Mouse (Mus musculus) layer of hippocampus, adult 18-20 months (tissue): ENCODE measurements at regions not wholly inside any gene's neighbourhood (a gene's known extent, or its start where the extent isn't known, plus 50 kb on each side); places are given as distances from the start of the nearest gene placed in this dataset.

ENCODE experiments used
- DNase-seq, 2 experiments: peaks; one replicate each; pipeline ENCODE4 v3.0.0; 2022; ENCODE audit warnings: low spot score in 2 of 2

GRCm38 (mm10) chr1:128681261-128681660 is 89.2 kb upstream of the Cxcr4 start:
- no peak for DNase-seq

DNA sequence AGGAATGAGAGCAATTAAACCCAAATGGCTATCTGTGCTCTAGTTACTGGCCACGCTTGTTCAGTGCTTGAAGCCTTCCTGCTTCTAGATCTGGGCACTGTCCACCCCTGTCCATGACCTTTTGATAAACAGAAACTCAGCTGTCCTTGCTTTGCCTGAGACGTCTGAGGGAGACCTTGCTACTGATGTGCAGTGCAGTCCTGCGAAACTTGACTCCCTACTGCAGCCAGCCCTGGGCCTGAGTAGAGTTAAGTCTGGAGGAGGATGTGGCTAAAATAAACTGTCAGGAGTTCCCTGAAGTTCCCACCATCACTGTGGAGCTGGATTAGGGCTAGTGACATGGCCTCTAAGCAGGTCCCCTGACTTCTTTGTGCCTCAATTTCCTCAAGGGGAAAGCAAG is 88.4 kb upstream of the Cxcr4 start:
- DNase-seq: no peak

DNA sequence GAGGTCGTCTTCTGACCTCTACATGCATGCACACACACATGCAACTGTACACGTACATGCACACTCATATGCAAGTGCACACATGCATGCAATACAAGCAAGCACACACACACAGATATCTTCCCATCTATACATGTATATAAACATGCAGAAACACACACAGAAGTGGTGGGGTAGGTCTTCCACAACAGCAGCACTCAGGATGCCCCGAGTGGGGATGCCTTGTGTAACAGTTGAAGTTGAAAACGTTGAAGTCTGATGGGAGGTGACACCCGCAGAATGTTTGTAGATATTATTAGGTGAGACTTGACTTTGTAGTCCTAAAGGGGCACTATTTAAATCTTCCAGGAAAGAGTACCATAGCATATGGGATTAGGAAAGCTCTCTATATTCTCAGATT is 87.9 kb upstream of the Cxcr4 start:
- DNase-seq: no peak

DNA sequence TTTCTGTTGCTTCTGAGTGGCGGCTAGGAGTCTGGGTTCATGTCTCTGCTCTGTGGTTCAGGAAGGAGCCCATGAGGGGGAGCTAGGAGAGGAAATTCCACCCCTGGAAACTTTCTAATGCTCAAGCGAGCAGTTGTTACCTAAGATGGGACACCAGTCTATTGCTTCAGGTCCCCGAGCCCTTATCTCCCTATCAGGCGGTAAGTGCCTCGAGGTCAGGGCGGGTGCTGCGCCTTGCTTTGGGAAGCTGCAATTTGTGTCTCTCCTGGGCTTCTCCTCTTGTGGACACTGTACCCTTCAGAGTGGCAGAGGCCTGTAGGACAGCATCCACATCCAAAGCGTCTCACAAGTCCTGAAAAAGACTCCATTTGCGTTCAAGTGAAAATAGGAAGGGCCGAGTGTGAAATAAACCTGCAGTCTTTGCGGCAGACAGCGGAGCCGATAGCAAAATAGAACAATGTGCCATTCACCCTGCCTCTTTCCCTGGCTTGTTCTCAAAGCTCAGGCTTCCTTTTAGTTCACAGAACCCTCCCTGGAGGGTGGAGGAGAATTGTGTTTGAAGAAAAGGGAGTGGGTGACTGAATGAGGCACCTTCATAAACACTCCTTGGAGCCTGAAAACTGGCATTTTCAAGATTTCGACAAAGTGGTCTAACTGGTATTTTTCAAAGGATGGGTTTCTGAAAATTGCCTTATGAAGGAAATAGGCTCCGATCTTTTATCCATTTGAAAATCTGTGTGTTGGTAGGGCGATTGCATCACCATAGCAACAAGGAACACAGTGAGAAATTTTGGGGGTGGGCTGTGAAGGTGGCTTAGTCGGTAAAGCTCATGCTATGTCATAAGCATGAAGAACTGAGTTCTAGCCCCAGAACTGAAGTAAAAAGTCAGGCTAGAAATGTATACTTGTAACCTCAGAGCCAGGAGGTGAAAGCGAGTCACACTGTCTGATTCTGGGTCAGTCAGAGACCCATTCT is 87.2 kb upstream of the Cxcr4 start:
- DNase-seq: peak in 1 of 2 experiments; percentile 41

GRCm38 (mm10) chr1:128675538-128675937 is 83.4 kb upstream of the Cxcr4 start:
- DNase-seq: no peak

DNA sequence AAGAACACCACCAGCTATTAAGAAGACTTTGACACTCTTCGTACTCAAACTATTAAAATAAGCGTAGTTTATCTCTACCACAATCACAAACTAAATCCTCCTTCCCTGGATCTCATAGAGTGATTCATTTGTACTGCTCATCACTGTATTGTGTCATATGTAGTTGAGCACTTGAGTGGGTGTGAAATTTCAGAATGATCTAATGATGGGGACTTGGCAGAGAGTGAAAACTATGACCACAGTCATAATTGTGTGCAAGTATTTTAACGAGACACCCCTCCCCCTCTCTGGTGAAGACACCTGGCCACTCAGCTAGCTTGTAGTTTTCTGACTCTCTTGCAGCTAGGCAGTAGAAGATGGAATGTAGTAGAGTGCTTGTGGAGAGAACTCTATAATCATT is 80.2 kb upstream of the Cxcr4 start:
- no peak for DNase-seq

GRCm38 (mm10) chr1:128671495-128671894 is 79.4 kb upstream of the Cxcr4 start:
- no peak for DNase-seq

DNA sequence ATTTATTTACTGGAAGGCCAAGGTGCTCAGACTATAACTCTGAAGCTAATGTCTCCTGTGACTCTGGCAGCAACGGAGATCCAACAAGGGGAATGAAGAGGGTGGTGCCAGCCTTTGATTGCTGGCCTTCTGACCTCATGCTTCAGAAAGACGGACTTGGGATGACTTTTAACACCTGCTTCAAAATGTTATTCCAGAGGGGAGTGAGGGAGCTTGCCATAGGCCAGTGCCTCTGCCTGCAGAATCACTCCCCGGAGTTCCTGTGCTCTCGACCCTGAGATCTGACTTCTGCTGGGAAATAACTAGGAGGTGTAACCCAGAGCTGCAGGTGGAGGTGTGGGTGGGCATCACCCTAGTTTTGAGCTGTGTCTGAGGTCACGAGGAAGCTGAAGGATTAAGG is 78.9 kb upstream of the Cxcr4 start:
- no peak for DNase-seq

DNA sequence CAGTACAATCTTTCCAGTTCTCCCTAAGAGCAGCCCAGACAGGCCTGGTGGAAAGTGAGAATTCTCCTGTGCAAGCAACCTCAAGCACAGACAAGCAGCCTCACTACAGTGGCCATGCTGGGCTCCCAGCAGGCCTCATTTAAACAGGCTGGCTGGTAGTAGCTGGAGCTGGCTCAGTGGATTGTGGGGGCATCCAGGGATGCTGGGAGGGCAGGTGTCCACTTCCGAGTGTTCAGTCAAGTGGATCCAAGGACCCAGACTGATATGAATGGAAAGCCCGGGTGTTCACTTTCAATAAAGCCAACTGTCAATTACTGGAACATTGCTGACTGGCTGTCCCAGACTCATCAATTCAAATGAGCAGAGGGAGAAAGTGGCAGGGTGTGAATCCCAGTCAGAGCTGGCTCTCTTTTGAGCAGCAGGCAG is 77.2 kb upstream of the Cxcr4 start:
- DNase-seq: no peak

DNA sequence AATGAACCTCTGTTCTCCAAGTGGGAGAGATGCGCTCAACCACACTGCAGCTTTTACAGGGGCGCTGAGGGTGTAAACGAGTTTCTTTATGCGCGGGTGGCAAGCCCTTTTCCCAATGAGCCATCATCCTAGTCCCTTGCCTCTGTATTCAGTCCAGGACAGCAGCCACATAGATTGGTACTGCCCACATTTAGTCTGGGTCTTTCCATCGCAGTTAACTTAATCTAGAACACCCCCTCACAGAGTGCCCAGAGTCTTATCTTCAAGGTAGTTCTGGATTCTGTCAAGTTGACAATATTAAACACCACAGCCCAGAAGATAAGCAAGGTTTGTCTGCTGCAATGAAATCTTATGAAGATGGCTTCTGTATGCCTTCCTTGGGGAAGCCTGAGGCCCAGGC is 76.6 kb upstream of the Cxcr4 start:
- no peak for DNase-seq

DNA sequence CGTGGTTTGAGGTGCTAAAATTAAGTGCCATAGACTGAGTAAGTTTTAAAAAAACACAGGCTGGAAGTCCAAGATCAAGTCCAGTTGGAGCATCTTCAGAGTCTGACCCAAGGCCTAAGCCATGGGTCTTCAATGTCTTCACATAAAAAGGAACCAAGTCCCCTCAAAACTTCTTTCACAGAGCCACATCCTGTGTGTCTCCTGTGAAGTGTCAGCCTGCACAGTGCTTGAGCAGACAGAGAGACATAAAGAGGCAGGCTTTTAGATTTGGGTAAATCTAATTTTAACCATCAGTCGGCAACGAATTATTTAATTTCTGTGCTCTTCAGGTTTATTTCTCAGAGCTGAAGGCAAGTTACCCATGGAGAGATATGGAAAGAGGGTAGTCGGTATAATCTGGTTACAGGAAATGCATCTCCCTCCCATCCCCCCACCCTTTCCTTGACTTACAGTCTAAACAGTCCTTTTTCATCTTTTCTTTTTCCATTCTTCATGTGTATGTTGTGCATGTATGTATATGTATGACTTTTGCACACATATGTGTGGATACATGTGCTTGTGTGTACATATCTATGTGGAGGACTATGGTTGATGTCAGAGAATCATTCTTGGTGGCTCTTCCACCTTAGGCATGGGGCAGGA is 75.1 kb upstream of the Cxcr4 start:
- DNase-seq: no peak

DNA sequence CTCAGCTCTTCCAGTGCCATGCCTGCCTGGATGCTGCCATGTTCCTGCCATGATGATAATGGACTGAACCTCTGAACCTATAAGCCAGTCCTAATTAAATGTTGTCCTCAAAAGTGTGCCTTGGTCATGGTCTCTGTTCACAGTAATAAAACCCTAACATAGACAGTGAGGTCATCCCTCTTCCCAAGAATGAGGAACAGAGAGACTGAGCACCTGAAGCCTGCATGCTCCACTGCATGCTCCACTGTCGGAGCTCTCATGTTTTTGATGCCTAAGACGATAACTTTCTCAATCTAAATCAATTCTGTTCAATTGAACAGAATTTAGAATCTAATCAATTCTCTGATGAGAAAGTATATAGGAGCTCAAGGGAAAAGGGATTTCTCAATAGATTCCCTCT is 71.1 kb upstream of the Cxcr4 start:
- DNase-seq: no peak

- DNase-seq: peak; percentile 31 to 38
Observed at GRCm38 (mm10) chr1:128659857-128660256, 67.8 kb upstream of the Cxcr4 start.

DNA sequence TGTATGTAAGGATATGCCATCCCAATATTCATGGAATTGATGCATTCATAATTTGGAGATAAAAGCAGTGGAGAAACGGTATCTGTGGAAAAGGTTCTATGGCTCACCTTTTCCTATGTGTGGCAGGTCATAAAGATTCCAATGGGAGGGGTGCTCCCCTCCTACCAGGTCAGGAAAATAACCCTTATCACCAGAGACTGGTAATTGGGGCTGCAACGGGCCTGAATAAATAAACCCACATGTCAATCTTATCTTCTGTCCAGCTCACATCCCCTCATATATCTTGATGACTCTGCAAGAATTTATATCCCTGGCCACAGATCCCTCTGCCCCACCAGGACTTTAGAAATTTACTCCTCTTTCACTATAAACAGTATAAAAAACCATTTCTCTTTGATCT is 66.7 kb upstream of the Cxcr4 start:
- DNase-seq: no peak

DNA sequence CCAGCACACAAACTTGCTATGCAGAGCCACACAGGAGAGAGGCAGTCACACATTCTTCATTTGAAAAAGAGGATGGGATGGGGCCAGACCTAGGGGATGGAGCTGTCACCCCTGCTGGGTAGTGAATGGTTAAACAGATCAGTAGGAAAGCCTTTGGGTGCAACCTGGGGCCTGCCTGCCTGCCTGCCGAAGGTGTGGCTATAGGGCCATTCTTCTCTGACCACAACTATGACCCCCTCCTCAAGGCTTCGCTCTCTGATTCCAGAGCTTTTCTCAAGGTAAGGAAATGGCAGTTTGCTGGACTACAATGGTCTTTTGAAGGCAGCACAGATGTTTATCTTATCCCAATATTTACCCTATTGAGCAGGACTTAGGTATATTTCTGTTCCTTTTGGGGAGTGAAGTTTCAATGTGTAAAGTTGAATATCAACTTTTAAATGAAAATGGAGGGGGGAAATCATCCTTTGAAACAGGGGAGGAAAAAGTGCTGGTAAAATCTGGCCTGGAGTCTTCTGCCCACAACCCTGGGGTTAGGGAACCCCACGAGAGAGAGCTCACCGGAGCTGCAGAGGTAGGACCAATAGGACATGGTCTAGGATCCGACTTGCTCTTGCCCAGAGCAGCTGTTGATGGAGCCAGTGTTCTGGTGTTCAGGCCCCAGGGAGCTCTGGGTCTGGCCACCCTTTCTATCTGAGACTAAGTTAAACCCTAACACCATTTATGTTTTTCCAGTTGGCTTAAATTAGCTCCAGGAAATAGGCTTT is 62.2 kb upstream of the Cxcr4 start:
- DNase-seq: no peak

DNA sequence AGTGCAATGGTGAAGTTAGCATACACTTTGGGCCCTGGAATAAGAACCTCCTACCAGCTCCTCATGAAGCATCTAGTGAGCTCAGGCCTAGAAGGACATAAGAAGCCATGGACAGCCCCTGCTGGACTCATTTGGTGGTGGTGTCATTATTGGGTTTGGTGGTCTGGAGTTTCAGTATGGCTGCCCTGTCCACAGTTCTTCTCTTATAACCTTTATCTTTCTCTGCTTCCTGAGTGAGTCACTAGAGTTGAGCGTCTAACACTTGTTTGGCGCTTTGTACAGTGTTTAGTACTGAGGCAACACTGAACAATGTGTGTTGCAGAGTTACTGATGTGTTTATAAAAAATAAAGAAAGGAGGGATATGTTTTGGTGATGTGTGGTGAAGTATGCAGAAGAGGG is 58.5 kb upstream of the Cxcr4 start:
- no peak for DNase-seq

DNA sequence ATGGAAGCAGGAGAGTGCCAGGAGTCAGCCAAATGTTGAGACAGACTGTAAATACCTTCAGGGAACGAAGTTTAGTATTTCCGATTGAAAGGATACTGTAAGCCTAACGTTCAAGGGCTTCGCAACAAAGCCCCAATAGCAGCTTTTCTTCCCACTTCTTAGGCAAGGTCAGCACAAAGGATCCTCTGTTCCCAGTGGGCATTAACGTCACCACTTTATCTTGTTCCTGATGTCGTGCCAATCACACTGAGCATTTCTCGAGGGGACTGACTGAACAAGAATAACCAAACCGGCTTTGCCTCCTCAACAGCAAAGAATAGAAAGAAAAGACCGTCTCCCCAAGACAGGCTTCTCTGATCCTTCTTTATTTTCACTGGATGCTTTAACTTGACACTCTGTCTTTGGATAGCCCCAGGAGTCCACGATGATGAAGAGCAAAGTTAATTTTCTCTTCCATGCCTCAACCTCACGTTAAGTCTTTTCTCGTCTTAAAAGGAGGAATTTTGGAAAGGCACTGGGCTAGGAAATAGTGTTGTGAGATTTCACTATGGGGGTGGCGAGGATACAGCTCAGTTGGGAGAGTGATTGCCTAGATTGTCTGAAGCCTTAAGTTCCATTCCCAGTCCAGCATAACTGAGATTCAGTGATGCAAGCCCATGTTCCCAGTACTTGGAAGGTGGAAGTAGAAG is 57.5 kb upstream of the Cxcr4 start:
- no peak for DNase-seq

DNA sequence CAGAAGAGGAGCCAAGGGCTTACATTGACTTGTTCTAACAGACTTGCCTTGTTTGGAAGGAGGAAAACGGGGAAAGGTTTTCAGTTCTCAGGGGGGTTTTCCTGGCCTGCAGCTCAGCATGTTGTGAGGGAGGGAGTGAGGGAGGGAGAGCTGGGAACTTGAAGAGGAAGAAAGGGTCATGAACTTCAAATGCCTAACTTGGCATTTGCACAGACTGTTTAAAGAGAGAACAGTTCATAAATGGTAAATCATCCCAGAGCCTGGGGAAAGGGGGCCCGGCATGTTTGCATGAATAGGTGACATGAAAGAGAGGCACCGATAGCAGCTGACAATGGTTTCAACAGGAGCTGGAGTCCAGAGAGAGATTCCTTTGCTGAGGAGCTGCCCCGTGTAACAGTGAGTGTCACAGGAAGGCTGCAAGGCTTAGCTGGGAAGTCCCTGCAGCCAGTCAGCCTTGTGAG is 51.3 kb upstream of the Cxcr4 start:
- no peak for DNase-seq

DNA sequence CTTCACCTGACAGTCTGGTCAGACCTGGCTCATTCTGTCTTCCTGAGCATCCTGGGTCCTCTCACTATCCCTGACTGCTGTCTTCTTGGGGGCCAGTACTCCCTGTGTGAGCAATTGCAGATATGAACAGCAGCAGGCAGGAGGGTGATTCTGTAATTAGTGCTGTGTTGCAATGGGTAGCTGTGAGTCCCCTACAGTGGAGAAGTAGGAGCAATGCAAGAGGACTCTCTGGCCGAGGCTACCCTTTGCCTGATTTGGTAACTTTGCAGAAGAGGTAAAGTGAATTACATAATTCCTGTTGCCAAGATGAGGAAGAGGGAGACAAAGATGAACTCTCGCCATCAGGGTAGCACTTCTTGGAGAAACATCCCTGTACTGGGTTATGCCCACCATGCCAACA is 50.1 kb upstream of the Cxcr4 start:
- no peak for DNase-seq
